11 mouse cellular contexts compared by ENCODE assay signal in genomic region chr7:66933251-66933650, GRCm38 (mm10).
DNase-seq lines count a peak whose midpoint lies in the region; ATAC-seq and TF ChIP-seq lines count a peak whose summit lies in the region.
"Had no signal": no experiment of that assay in that cellular context is flagged by ENCODE, and none has a peak within 500 bp of the region (broad histone marks: within the 10 kb centered on the region; RNA-seq: fewer than 3 reads in every experiment).

No protein-coding gene starts in this region.

- H3K27ac ChIP-seq in gastrocnemius, adult 2 months, result 0 out of 2 replicates have a peak overlapping the region, but pooled peaks have one; percentile 44
- H3K27ac ChIP-seq in embryonic facial prominence, embryonic 15.5 days (replicated peaks), result peak overlapping the region; percentile 55; the same call in 1 of the 2 replicates
- H3K27ac ChIP-seq in lung, embryonic 15.5 days, result peak overlapping the region; percentile 58
- H3K27ac ChIP-seq in neural tube, embryonic 15.5 days (replicated peaks), result no peak overlapping the region
- no peak overlapping the region for H3K27ac ChIP-seq in forebrain, postnatal 0 days (ENCODE audit: low read depth, low read length)
- H3K27ac ChIP-seq: forebrain, embryonic 15.5 days had no signal

- no peak for TF ChIP-seq CTCF in gastrocnemius, adult 2 months (IDR thresholded peaks at IDR 0.05)
- TF ChIP-seq CTCF in forebrain, postnatal 0 days (IDR thresholded peaks at IDR 0.05; ENCODE audit: low read depth), result no peak

- intact Hi-C loops in gastrocnemius, adult 2 months (cut with DNase I), result no loop called here

- 48% methylated on average over 4 of the region's 4 CpGs for WGBS in embryonic facial prominence, embryonic 15.5 days
- 49% methylated on average over 4 of the region's 4 CpGs for WGBS in lung, embryonic 15.5 days
- 64% methylated on average over 4 of the region's 4 CpGs for WGBS in neural tube, embryonic 15.5 days
- 46% methylated on average over 4 of the region's 4 CpGs for whole genome bisulfite sequencing in forebrain, postnatal 0 days

- H3K9ac ChIP-seq in embryonic facial prominence, embryonic 15.5 days, result no peak overlapping the region
- no peak overlapping the region for H3K9ac ChIP-seq in lung, embryonic 15.5 days
- no peak overlapping the region for H3K9ac ChIP-seq in neural tube, embryonic 15.5 days (replicated peaks)
- H3K9ac ChIP-seq in forebrain, postnatal 0 days, result no peak overlapping the region
- H3K9ac ChIP-seq: forebrain, embryonic 15.5 days; neural tube, embryonic 13.5 days had no signal

- no peaks in the 10 kb centered on the region for H3K27me3 ChIP-seq in embryonic facial prominence, embryonic 15.5 days
- H3K27me3 ChIP-seq in lung, embryonic 15.5 days, result no peaks in the 10 kb centered on the region
- no peaks in the 10 kb centered on the region for H3K27me3 ChIP-seq in neural tube, embryonic 15.5 days (replicated peaks)
- H3K27me3 ChIP-seq in forebrain, postnatal 0 days (ENCODE audit: insufficient read depth, low read length), result no peaks in the 10 kb centered on the region
- H3K27me3 ChIP-seq: forebrain, embryonic 15.5 days; neural tube, embryonic 13.5 days had no signal

- peak; percentile 37 for DNase-seq in gastrocnemius, adult 2 months
- no peak for DNase-seq in gastrocnemius, postnatal 10 days
- peak; percentile 10 for DNase-seq in kidney, adult 18-20 months
- DNase-seq in forebrain, postnatal 0 days, result no peak
- no peak for DNase-seq in urinary bladder, postnatal 10 days (ENCODE audit: low spot score)
- DNase-seq: cerebellum, adult 11-12 months had no signal

- no peaks in the 10 kb centered on the region for H3K36me3 ChIP-seq in embryonic facial prominence, embryonic 15.5 days
- no peaks in the 10 kb centered on the region for H3K36me3 ChIP-seq in lung, embryonic 15.5 days
- H3K36me3 ChIP-seq in neural tube, embryonic 15.5 days, result no peaks in the 10 kb centered on the region
- no peaks in the 10 kb centered on the region for H3K36me3 ChIP-seq in forebrain, postnatal 0 days (ENCODE audit: insufficient read depth)
- H3K36me3 ChIP-seq: forebrain, embryonic 15.5 days; neural tube, embryonic 13.5 days had no signal

- H3K4me3 ChIP-seq in gastrocnemius, adult 2 months, result no peak overlapping the region
- H3K4me3 ChIP-seq in embryonic facial prominence, embryonic 15.5 days (replicated peaks), result no peak overlapping the region
- H3K4me3 ChIP-seq in lung, embryonic 15.5 days, result no peak overlapping the region
- H3K4me3 ChIP-seq in neural tube, embryonic 15.5 days (replicated peaks), result no peak overlapping the region
- H3K4me3 ChIP-seq in forebrain, postnatal 0 days (ENCODE audit: low read depth, low read length), result no peak overlapping the region
- H3K4me3 ChIP-seq: forebrain, embryonic 15.5 days; neural tube, embryonic 13.5 days had no signal

- H3K4me2 ChIP-seq in embryonic facial prominence, embryonic 15.5 days (replicated peaks), result no peak overlapping the region
- no peak overlapping the region for H3K4me2 ChIP-seq in lung, embryonic 15.5 days
- no peak overlapping the region for H3K4me2 ChIP-seq in neural tube, embryonic 15.5 days
- H3K4me2 ChIP-seq in forebrain, postnatal 0 days (ENCODE audit: low read depth), result no peak overlapping the region
- H3K4me2 ChIP-seq: forebrain, embryonic 15.5 days; neural tube, embryonic 13.5 days had no signal

- H3K9me3 ChIP-seq in embryonic facial prominence, embryonic 15.5 days (replicated peaks), result no peaks in the 10 kb centered on the region
- H3K9me3 ChIP-seq in lung, embryonic 15.5 days, result no peaks in the 10 kb centered on the region
- no peaks in the 10 kb centered on the region for H3K9me3 ChIP-seq in neural tube, embryonic 15.5 days (replicated peaks)
- no peaks in the 10 kb centered on the region for H3K9me3 ChIP-seq in forebrain, postnatal 0 days (ENCODE audit: low read length)
- H3K9me3 ChIP-seq: forebrain, embryonic 15.5 days; neural tube, embryonic 13.5 days had no signal

- ATAC-seq in embryonic facial prominence, embryonic 15.5 days (ENCODE audit: insufficient number of reproducible peaks, low FRiP score, low TSS enrichment, low read depth), result no peak
- peak; percentile 32; the same call in 1 of the 2 replicates for ATAC-seq in lung, embryonic 15.5 days (ENCODE audit: borderline replicate concordance, extremely low read depth, low FRiP score, low TSS enrichment)
- ATAC-seq in neural tube, embryonic 15.5 days (ENCODE audit: low FRiP score), result no peak
- no peak for ATAC-seq in forebrain, postnatal 0 days
- ATAC-seq: forebrain, embryonic 15.5 days had no signal

- H3K4me1 ChIP-seq in embryonic facial prominence, embryonic 15.5 days, result peaks cover 37% of the 10 kb centered on the region
- H3K4me1 ChIP-seq in lung, embryonic 15.5 days, result peaks cover 66% of the 10 kb centered on the region
- peaks cover 24% of the 10 kb centered on the region for H3K4me1 ChIP-seq in neural tube, embryonic 15.5 days
- H3K4me1 ChIP-seq in forebrain, postnatal 0 days (ENCODE audit: insufficient read depth), result no peaks in the 10 kb centered on the region

Comparison
In these comparisons a context has a peak if more than half of its experiments do, and no peak if none do; other contexts are left out.
1. DNase-seq: peak in gastrocnemius, adult 2 months (single experiment) and kidney, adult 18-20 months (single experiment); none in gastrocnemius, postnatal 10 days (single experiment), forebrain, postnatal 0 days (single experiment) and urinary bladder, postnatal 10 days (single experiment).
2. H3K27ac ChIP-seq: peak in gastrocnemius, adult 2 months (single experiment), embryonic facial prominence, embryonic 15.5 days (single experiment) and lung, embryonic 15.5 days (single experiment); none in neural tube, embryonic 15.5 days (single experiment) and forebrain, postnatal 0 days (single experiment).